Mouse (Mus musculus) left cerebral cortex, postnatal 10 days (tissue): ENCODE results near the gene Asns. TPM values are rescaled to one million over a fixed set of nuclear protein-coding genes. Genes with fewer than 3 reads are reported as not detected.
"Not testable (repeated sequence)": the region's sequence is repeated elsewhere in the genome, so short reads cannot be mapped to it uniquely, and the experiment has no call there.

Experiments
- DNase-seq, 2 experiments: peaks; one replicate each; pipeline ENCODE4 v3.0.0; 2021 to 2022; ENCODE audit warnings: low spot score in 2 of 2, mixed read lengths in 1 of 2; ENCODE audit errors: extremely low spot score in 1 of 2
- intact Hi-C: fragments of 180-260 bp; cut with DNase I; formaldehyde crosslinking; loops from one replicate; pipeline ENCODE4 v1.15.1; 2025
- total RNA-seq, 2 experiments: library from RNA; stranded (reverse); gene quantifications; 2 replicates each; pipeline ENCODE4 v1.2.3; 2021

Gene Asns
- total RNA-seq, 2 experiments from 2014 or later: 114 to 125 TPM

DNA sequence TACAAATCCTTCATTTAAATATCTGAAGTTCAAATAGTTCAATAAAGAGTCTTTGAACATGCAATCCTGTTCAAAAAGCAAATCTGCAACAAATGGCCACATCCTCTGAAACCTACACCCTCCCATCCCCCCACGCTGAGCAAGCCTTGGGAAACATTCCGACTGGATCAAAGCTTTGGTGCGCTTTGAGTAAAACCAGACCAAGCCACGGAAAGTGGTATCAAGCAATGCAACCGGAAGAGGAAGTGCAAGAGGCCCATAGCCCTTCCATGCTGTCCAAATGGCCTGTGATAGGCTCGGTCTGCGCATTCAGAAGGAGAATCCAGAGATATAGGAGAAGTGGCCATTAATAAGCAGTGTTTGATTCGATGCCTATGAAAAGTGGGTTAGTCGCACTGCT is 2.6 kb downstream of the Asns start:
- intact Hi-C loops: no loop called here
- no peak for DNase-seq

GRCm38 (mm10) chr6:7689180-7689579 is 3.9 kb downstream of the Asns start:
- DNase-seq: no peak
- intact Hi-C loops: no loop called here

DNA sequence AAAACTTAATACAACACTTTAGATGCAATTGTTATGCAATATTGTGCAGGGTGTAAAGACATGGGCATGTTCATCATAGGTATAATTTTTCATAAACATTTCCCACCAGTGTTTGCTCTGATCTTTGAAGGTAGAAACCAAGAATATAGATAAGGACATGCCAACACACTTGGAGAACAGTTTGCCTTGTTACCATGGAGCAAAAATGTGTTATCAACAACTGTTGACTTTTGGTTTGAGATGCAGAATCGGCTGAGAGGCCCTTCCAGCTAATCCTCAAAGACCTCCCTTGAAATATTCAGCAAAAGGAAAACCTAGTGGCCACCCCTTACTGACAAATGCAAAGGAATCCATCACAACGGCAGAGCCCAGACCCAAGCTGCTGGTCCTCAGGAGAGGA is 7.0 kb downstream of the Asns start:
- intact Hi-C loops: no loop called here

DNA sequence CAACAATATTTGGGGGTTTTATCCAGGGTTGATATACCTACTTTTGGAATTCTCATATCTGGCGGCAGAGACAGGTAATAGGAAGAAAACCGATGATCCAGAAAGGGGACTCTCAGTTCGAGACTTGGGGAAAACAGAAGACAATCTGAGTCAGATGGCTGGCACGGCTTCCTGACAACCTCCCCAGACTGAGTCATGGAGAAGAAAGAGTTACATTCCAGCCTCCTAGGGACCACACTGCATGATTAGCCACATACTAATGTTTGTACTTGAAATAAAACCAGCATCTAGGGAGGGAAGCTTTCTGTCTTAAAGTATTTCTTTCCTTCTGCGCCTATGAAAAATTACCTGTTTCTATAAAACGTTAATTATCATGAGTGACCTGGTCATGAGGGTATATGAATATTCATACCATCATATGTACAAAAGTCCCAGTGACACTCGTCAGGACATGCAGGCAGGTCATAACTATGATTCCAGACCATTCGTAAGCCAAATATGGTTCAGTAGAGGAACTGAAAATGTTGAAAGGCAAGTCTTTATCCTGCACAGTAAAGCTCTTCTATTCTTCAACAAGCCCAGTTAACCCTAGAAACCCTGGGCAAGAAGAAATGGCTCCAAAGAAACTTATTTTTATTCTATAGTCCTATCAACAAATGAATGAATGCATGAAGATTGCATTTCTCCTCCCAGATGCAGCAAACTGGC is 16.7 kb downstream of the Asns start:
- intact Hi-C loops: no loop called here
- DNase-seq: no peak

More for the DNA sequence above, 7.0 kb downstream of the Asns start:
- no peak for DNase-seq

DNA sequence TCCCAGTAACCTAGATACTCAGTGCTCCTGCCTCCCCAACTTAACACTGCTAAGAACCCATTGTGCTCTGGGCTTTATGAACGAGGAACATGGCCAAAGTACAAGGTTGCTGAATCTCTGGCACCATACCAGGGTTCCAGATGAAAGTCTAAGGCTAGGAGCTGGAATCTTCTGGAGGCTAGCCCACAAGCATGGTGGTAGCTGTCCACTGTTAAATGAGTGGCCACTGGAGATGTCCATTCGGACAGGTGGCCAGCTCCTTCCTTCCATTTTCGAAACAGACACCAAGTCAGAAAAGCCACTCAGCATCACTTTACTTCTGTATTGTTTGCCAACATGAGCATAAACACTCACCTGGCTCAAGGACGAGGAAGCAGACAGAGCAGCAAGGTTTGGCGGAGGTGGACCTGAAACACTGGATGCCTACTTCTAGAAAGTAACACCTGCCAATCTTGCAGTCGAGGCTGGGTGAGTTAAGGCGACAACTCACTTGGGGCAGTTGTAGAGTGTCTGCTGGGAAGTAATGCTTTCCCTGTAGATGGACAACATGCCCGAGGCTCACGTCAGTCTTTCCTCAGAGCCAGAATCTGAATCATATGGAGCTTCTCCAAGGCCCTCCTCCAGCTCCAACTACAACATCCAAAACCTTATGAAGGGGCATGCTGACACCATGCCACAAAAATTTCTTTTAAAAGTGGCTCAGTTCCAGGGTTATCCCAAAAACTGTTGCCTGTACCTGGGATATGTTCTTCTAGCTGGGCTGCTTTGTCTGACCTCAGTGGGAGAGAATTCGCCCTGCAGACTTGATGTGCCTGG is 20.4 kb downstream of the Asns start:
- no peak for DNase-seq
- intact Hi-C loops: no loop called here

DNA sequence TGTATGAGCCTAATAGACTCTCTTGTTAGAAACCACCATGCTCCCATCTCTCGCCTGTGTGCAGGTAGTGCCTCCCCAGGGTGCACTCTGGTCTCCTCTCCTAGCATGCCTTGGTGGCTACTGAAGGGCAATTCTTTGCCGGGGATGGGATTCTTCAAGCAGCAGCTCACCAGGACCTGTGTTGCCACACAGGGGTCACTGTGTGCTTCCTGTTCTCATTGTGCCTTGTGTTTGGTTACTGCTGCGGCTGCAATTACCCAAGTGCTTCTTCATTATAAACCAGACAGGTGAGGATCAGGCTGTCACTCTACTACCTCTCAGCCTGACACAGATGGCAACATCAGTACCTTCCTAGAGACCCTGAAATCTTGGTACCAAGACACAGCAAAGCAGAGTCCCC is 21.6 kb downstream of the Asns start:
- DNase-seq: no peak
- intact Hi-C loops: no loop called here

- no peak for DNase-seq
- intact Hi-C loops: no loop called here
These were observed 22.5 kb downstream of the Asns start for GRCm38 (mm10) chr6:7670588-7670987.

GRCm38 (mm10) chr6:7669721-7670120 is 23.3 kb downstream of the Asns start:
- no peak for DNase-seq
- intact Hi-C loops: no loop called here

DNA sequence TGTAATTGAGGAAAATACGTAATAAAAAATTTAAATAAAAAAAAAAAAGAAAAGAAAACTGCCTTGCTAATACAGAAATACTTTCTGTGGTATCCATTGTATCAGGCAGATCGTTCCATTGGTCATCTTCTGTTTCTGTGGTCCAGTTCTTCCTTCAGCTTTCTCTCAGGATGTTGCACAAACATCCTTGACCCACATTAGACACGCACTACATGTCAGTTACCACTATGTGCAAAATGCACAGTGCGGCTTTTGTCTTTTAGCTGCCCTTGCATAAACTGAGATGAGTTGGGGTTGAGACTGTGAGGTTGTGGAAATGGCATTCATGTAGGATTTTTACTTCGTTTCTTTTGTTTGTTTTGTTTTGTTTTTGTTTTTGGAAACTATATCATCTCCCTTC is 24.7 kb downstream of the Asns start:
- intact Hi-C loops: no loop called here
- no peak for DNase-seq

- DNase-seq, intact Hi-C loops: not testable (repeated sequence)
These were observed 27.2 kb downstream of the Asns start for GRCm38 (mm10) chr6:7665902-7666301.

- intact Hi-C loops: no loop called here
These were observed 31.6 kb downstream of the Asns start for GRCm38 (mm10) chr6:7661455-7661854.

DNA sequence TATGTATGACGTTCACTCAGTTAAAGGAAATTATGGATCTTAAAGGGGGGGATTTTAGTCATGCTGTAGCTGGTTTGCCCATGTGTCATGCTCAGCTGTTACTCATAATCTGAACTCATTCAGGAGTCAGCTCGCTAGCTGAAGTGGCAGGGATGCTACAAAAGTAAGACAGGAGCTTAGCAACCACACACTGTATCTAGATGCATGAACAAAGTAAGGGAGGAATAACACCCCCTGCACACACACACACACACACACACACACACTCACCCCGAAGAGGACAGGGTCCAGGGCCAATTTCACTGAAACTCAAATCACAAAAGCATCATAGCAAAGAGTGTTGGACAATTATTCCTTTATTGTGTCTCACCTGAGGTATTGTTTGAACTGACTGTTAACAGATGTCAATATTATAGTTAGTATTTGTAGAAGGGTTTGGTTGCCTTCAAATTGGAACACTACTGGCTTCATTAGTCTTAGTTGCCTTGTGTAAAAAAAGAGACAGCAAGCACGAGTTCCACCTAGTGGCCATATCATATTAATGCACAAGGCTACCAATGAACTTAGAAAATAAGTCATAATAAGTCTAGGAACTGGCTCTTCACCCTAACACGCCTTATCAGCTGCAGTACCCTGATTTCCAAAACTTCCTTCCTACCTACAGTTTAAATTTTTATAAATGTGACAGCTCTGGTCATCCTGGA is 32.5 kb downstream of the Asns start:
- intact Hi-C loops: no loop called here
- peak in 1 of 2 experiments; percentile 54 for DNase-seq

More at GRCm38 (mm10) chr6:7661455-7661854, 31.6 kb downstream of the Asns start:
- no peak for DNase-seq

- intact Hi-C loops: loop anchor here (2.0 kb wide), 1 partner anchor 654 kb away; no protein-coding TSS in a partner anchor
- DNase-seq: no peak
These were observed 36.5 kb downstream of the Asns start for GRCm38 (mm10) chr6:7656601-7657000.

DNA sequence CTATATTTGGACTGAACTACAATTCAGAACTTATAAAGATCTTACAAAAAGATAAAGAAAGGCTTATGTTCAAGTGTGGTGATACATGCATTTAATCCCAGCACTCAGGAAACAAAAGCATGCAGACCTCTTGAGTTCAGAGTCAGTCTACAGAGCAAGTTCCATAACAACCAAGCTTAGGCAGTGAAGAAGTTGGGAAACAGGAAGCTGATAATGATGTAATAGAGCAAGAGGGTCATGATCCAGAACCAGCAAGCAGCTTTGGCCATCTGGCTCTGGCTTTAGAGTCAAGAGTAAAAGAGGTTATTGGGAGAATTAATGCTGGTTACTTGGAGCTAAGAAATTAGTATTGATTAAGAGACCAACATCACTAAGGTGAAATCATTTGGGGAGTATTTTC is 44.6 kb downstream of the Asns start:
- no peak for DNase-seq
- intact Hi-C loops: no loop called here

Other genes with a start within 250 kb of the Asns start
- gene Tac1, start 138.4 kb downstream of the Asns start, total RNA-seq: 10 to 100 TPM; 21.1 to 36.4 TPM
- gene C1galt1, start 151.6 kb upstream of the Asns start, total RNA-seq: 10 to 100 TPM; 16.7 to 19.0 TPM